Mouse (Mus musculus) MEL (cell line): ENCODE results near the gene Smim20. TPM values are rescaled to one million over a fixed set of nuclear protein-coding genes. Genes with fewer than 3 reads are reported as not detected.

Experiments
- DNase-seq: peaks from one replicate; pipeline ENCODE4 v3.0.0; 2011; ENCODE audit warnings: low read depth, low spot score
- H3K27ac ChIP-seq: 2 replicates; pipeline ENCODE4 v1.5.1; 2012; ENCODE audit warnings: low read depth, mild to moderate bottlenecking, control low read depth, low read length, moderate library complexity; ENCODE audit not compliant: control insufficient read depth
- H3K27me3 ChIP-seq, 2 experiments: fragments of 150-350 bp in 1 of 2; sonication (generic) in 1 of 2; 2 replicates each; pipeline ENCODE4 v1.6.1; 2012; ENCODE audit warnings: low read length in 2 of 2, mild to moderate bottlenecking in 2 of 2, improper control_type of control experiment in 1 of 2, moderate library complexity in 1 of 2; ENCODE audit not compliant: insufficient read depth in 2 of 2, control insufficient read depth in 1 of 2
- H3K36me3 ChIP-seq, 2 experiments: 2 replicates each; pipeline ENCODE4 v1.6.1; 2012 to 2014; ENCODE audit warnings: low read length in 2 of 2, improper control_type of control experiment in 1 of 2, inconsistent platforms in 1 of 2, mild to moderate bottlenecking in 1 of 2; ENCODE audit not compliant: insufficient read depth in 2 of 2, control insufficient read depth in 1 of 2
- H3K4me1 ChIP-seq, 2 experiments: fragments of 150-350 bp in 1 of 2; sonication (generic) in 1 of 2; 2 replicates each; pipeline ENCODE4 v1.6.1; 2012; ENCODE audit warnings: low read length in 2 of 2, improper control_type of control experiment in 1 of 2, mild to moderate bottlenecking in 1 of 2; ENCODE audit not compliant: insufficient read depth in 2 of 2, control insufficient read depth in 1 of 2
- H3K4me3 ChIP-seq, 2 experiments: fragments of 150-350 bp in 1 of 2; sonication (generic) in 1 of 2; 2 replicates each; pipeline ENCODE4 v1.5.1; 2012; ENCODE audit warnings: low read depth in 2 of 2, low read length in 2 of 2, mild to moderate bottlenecking in 2 of 2, moderate library complexity in 2 of 2, control low read depth in 1 of 2, improper control_type of control experiment in 1 of 2; ENCODE audit not compliant: control insufficient read depth in 1 of 2, insufficient read depth in 1 of 2
- H3K79me2 ChIP-seq: 2 replicates; pipeline ENCODE4 v1.6.1; 2012; ENCODE audit warnings: mild to moderate bottlenecking, low read length, moderate library complexity; ENCODE audit not compliant: control insufficient read depth, poor library complexity, insufficient read depth
- H3K9ac ChIP-seq: 2 replicates; pipeline ENCODE4 v1.6.1; 2012; ENCODE audit warnings: low read depth, mild to moderate bottlenecking, control low read depth, low read length, moderate library complexity; ENCODE audit not compliant: control insufficient read depth, poor library complexity, severe bottlenecking
- H3K9me3 ChIP-seq: fragments of 150-350 bp; sonication (generic); replicated peaks from 2 replicates; pipeline ENCODE4 v1.6.1; 2012; ENCODE audit warnings: mild to moderate bottlenecking, low read length, improper control_type of control experiment, moderate library complexity; ENCODE audit not compliant: insufficient read depth
- CHD1 ChIP-seq: IDR thresholded peaks from 2 replicates; pipeline ENCODE4 v1.6.1; 2012; ENCODE audit warnings: low read depth, mild to moderate bottlenecking, inconsistent platforms, low read length, improper control_type of control experiment
- CHD2 ChIP-seq: IDR thresholded peaks from 2 replicates; pipeline ENCODE4 v1.6.1; 2011; ENCODE audit warnings: low read length, improper control_type of control experiment
- ELF1 ChIP-seq: IDR thresholded peaks from 2 replicates; pipeline ENCODE4 v1.6.1; 2014; ENCODE audit warnings: low read depth, mild to moderate bottlenecking, inconsistent platforms, low read length, improper control_type of control experiment, moderate library complexity
- EP300 ChIP-seq, 2 experiments: IDR thresholded peaks; 2 replicates each; pipeline ENCODE4 v1.6.1; 2011; ENCODE audit warnings: improper control_type of control experiment in 2 of 2, low read length in 2 of 2, low read depth in 1 of 2, mild to moderate bottlenecking in 1 of 2
- HCFC1 ChIP-seq: IDR thresholded peaks from 2 replicates; pipeline ENCODE4 v1.6.1; 2012; ENCODE audit warnings: low read depth, mild to moderate bottlenecking, inconsistent platforms, low read length, improper control_type of control experiment, moderate library complexity
- JUND ChIP-seq: IDR thresholded peaks from 2 replicates; pipeline ENCODE4 v1.6.1; 2011; ENCODE audit warnings: low read depth, mild to moderate bottlenecking, improper control_type of control experiment, low read length
- KAT2A ChIP-seq: conservative IDR thresholded peaks from 2 replicates; pipeline ENCODE4 v1.6.1; 2012; ENCODE audit warnings: low read depth, low read length, improper control_type of control experiment, inconsistent platforms
- MAFK ChIP-seq: IDR thresholded peaks from 2 replicates; pipeline ENCODE4 v1.6.1; 2011; ENCODE audit warnings: low read depth, mild to moderate bottlenecking, low read length, improper control_type of control experiment, borderline replicate concordance
- MAZ ChIP-seq: IDR thresholded peaks from 2 replicates; pipeline ENCODE4 v1.6.1; 2012; ENCODE audit warnings: low read depth, mild to moderate bottlenecking, inconsistent platforms, low read length, improper control_type of control experiment
- MEF2A ChIP-seq: IDR thresholded peaks from 2 replicates; pipeline ENCODE4 v1.6.1; 2014; ENCODE audit warnings: low read depth, mild to moderate bottlenecking, inconsistent platforms, low read length, improper control_type of control experiment; ENCODE audit not compliant: poor library complexity, insufficient replicate concordance, severe bottlenecking; ENCODE audit errors: extremely low read depth
- MXI1 ChIP-seq: IDR thresholded peaks from 2 replicates; pipeline ENCODE4 v1.6.1; 2011; ENCODE audit warnings: mild to moderate bottlenecking, low read depth, low read length, improper control_type of control experiment
- MYB ChIP-seq: IDR thresholded peaks from 2 replicates; pipeline ENCODE4 v1.6.1; 2011; ENCODE audit warnings: mild to moderate bottlenecking, low read depth, low read length, improper control_type of control experiment
- NELFE ChIP-seq: IDR thresholded peaks from 2 replicates; pipeline ENCODE4 v1.6.1; 2011; ENCODE audit warnings: low read depth, low read length, improper control_type of control experiment
- RAD21 ChIP-seq: IDR thresholded peaks from 2 replicates; pipeline ENCODE4 v1.6.1; 2011; ENCODE audit warnings: mild to moderate bottlenecking, low read depth, low read length, improper control_type of control experiment
- SIN3A ChIP-seq: IDR thresholded peaks from 2 replicates; pipeline ENCODE4 v1.6.1; 2012; ENCODE audit warnings: low read length, improper control_type of control experiment, inconsistent platforms
- TAL1 ChIP-seq: IDR thresholded peaks from 2 replicates; pipeline ENCODE4 v1.6.1; 2012; ENCODE audit warnings: mild to moderate bottlenecking, inconsistent platforms, low read length, moderate library complexity, mixed read lengths
- TCF12 ChIP-seq: IDR thresholded peaks from 2 replicates; pipeline ENCODE4 v1.6.1; 2014; ENCODE audit warnings: low read depth, mild to moderate bottlenecking, inconsistent platforms, low read length, improper control_type of control experiment, moderate library complexity
- UBTF ChIP-seq: IDR thresholded peaks from 2 replicates; pipeline ENCODE4 v1.6.1; 2012; ENCODE audit warnings: low read depth, mild to moderate bottlenecking, inconsistent platforms, low read length, improper control_type of control experiment, moderate library complexity, borderline replicate concordance; ENCODE audit not compliant: insufficient read depth
- ZKSCAN1 ChIP-seq: IDR thresholded peaks from 2 replicates; pipeline ENCODE4 v1.6.1; 2012; ENCODE audit warnings: low read depth, mild to moderate bottlenecking, inconsistent platforms, low read length, improper control_type of control experiment, moderate library complexity
- polyA plus RNA-seq, 2 experiments: library from polyadenylated mRNA; stranded (reverse) in 1 of 2; unstranded in 1 of 2; fragments of >175 nt in 1 of 2; fragments of >200 nt in 1 of 2; gene quantifications; 2 replicates each; pipeline versions ENCODE4 v1.2.1 to v1.2.4; 2012; ENCODE audit warnings: low replicate concordance in 2 of 2, low read depth in 1 of 2; ENCODE audit not compliant: insufficient read length in 2 of 2, insufficient read depth in 1 of 2, missing spikeins in 1 of 2
- total RNA-seq: library from RNA; depleted of rRNA; stranded (reverse); fragments of 300-350 nt; gene quantifications from 2 replicates; pipeline ENCODE4 v1.2.3, GENCODE M21; 2012

Gene Smim20
- total and polyA plus RNA-seq, 3 experiments = 54.5 to 57.7 TPM; not detected in 1

- Histone ChIP-seq H3K9me3 (no peaks in the 10 kb centered on the region), H3K27ac (no peak overlapping the region), H3K27me3 (no peaks in the 10 kb centered on the region), H3K36me3 (no peaks in the 10 kb centered on the region), H3K4me1 (no peaks in the 10 kb centered on the region), H3K9ac (no peak overlapping the region), H3K4me3 (no peak overlapping the region), H3K79me2 (no peaks in the 10 kb centered on the region)
- DNase-seq = no peak
- TF ChIP-seq HCFC1 (no peak), TAL1 (no peak), CHD2 (no peak), MEF2A (no peak), MAFK (no peak), MAZ (no peak), SIN3A (no peak), EP300 (IDR thresholded peaks at IDR 0.05; ENCODE audit: low read depth in 1 of 2, low read length in 2 of 2) (no peak), NELFE (no peak), JUND (no peak), TCF12 (no peak), UBTF (no peak), CHD1 (no peak)
These were observed 17.3 kb upstream of the Smim20 start for GRCm38 (mm10) chr5:53249431-53250061.

- Histone ChIP-seq H3K79me2 (no peaks in the 10 kb centered on the region), H3K4me3 (no peak overlapping the region), H3K9me3 (no peaks in the 10 kb centered on the region), H3K27me3 (no peaks in the 10 kb centered on the region), H3K27ac (no peak overlapping the region), H3K9ac (no peak overlapping the region), H3K36me3 (no peaks in the 10 kb centered on the region), H3K4me1 (no peaks in the 10 kb centered on the region)
- TF ChIP-seq MYB (no peak), HCFC1 (no peak), MXI1 (no peak), KAT2A (no peak), ELF1 (no peak), ZKSCAN1 (no peak), RAD21 (no peak)
- DNase-seq = no peak
These were observed 12.7 kb upstream of the Smim20 start for GRCm38 (mm10) chr5:53254154-53254553.
